Mouse (Mus musculus) testis, adult 2 months (tissue): ENCODE results near the gene Gm45234.
"Not testable (repeated sequence)": the region's sequence is repeated elsewhere in the genome, so short reads cannot be mapped to it uniquely, and the experiment has no call there.

Source experiments
- CTCF ChIP-seq: fragments of 200-500 bp; IDR thresholded peaks from 2 replicates; pipeline ENCODE4 v1.5.1; 2012; ENCODE audit warnings: low read depth, mild to moderate bottlenecking, inconsistent platforms, low read length, moderate library complexity; ENCODE audit not compliant: control insufficient read depth, insufficient read depth, insufficient replicate concordance
- POLR2A ChIP-seq: fragments of 200-500 bp; IDR thresholded peaks from 2 replicates; pipeline ENCODE4 v1.6.1; 2012; ENCODE audit warnings: low read depth, mild to moderate bottlenecking, inconsistent platforms, low read length, moderate library complexity; ENCODE audit not compliant: control insufficient read depth

DNA sequence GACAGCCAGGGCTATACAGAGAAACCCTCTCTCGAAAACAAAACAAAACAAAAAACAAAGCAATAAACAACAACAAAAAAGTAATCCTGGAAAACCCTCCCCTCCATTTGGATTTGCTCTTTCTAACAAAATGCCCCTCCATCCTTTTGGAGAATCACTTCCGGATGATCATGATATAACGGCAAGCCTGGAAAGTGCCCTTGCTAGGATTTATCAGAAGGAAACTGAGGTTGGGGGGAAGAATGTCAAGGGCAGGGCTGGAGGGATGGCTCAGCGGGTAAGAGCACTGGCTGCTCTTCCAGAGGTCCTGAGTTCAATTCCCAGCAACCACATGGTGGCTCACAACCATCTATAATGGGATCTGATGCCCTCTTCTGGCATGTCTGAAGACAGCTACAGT lies 47.9 kb upstream of the Gm45234 start:
- TF ChIP-seq POLR2A, CTCF: not testable (repeated sequence)
